Mouse (Mus musculus): ENCODE results near the gene Cyth1.

Gene Cyth1

DNA sequence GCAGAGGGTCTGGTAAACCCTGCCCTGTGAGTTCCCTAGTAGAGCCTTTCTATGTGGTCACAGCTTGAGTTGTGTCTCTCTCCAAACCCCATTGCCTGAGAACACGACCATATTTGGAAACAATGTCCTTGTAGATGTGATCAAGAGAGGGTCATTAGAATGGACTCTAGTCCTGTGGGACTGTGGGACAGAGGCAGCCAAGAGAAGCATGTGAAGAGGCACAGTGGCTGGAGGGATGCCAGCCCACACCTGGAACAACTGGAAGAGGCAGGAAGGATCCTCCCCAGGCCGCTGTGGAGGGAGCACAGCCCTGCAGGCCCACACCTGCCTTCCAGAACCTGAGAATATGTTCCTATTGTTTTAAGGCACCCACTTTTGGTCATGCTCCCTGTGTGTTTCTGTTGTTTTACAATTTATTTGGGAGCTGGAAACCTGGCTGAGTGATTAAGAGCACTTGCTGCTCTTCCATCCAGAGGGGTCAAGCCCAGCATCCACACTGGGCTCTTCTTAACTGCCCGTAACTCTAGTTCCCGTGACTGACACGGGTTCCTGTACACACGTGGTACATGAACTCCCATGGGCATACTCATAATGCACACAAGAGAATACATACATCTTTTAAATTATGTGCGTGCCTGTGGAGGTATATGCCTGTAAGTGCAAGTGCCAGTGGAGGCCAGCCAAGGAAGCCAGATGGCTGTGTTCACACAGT, 5.2 kb upstream of the Cyth1 start:
- DNase-seq: peak in 1 of 2 experiments; percentile 63

DNA sequence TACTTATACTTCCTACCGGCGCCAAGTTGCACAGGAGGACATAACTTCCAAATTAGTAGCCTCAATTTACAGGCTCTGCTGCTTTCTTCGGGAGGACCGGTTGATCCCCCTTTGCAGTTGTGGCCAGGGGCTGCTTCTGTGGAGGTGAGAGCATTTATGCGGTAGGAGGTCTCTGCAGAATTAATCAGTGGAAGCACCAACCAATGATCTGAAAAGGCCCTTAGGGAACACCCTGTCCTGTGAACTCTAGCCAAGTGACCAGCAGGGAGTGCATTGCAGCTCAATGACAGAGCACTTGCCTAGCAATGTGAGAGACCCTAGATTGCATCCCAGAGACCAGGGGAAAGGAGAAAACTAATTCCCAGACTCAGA, 606 bp upstream of the Cyth1 start:
- peak; percentile 49 to 82 for DNase-seq

DNA sequence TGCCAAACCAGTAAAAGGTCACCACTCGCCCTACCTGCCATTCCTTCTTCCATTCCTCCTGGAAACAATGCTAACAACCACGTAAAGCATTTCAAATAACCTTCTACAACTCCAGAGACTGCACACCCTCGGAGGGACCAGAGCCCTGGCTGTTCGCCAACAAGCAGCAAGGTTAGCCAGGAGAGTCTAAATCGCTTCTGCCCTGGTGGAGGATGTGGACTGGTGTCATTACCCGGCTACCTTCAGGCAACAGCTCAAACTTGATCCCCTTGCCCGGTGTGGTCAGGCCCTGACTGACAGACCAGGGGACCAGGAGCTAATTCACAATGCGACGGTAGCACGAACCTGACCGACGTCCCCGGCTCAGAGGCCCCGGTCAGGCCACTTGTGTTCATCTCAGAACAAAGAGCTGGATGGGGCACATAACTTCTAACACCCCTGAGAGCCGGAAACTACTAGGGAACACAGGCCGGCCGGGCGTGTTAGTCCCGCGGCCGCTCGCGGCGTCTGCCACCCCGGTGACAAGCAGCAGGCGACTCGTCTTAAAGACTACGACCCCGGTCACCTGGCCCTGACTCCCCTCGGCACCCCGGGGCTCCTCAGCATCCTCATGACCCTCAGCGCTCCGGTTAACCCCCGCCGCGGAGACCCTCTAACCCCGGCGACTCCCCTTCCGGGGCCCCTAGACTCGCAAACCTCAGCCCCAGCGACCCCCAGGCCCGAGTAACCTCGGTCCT, 865 bp downstream of the Cyth1 start:
- DNase-seq: peak; percentile 85 to 90

DNA sequence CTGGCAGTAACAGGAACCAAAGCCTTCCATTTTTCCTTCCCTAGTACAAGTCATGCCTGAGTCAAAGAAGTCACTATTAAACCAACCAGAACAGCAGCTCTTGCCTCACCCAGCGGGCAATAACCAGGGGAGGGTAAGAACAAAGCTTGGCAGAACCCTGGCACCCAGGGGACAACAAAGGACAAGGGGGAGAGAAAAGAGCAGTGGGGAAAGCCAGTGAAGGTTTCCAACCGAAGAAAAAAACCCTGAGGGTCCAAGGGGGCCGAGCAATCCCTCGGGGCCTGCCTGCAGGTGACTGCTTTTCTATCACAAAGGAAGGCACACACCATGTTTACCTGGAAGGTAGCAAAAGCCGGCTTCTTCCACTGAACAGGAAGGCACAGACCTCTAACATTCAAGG, 1.7 kb downstream of the Cyth1 start:
- peak; percentile 21 to 62 for DNase-seq

DNA sequence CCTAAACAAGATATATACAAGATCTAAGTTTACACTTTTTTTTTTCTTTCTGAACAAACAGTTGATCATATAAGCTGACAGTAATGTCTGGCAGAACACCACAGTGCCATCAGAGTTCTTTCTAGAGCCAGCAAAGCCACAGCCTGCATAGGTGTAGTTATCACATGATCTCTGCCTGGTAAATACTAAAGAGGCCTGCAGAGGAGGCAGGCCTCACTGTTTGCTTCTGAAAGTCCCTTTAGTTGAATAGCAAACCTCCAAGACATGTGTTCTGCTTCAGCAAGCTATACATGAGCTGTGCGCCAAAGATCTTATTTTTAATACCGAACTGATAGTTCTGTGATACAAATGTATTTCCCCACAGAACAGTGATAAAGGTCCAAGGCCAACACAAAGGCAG, 3.3 kb downstream of the Cyth1 start:
- no peak for DNase-seq

DNA sequence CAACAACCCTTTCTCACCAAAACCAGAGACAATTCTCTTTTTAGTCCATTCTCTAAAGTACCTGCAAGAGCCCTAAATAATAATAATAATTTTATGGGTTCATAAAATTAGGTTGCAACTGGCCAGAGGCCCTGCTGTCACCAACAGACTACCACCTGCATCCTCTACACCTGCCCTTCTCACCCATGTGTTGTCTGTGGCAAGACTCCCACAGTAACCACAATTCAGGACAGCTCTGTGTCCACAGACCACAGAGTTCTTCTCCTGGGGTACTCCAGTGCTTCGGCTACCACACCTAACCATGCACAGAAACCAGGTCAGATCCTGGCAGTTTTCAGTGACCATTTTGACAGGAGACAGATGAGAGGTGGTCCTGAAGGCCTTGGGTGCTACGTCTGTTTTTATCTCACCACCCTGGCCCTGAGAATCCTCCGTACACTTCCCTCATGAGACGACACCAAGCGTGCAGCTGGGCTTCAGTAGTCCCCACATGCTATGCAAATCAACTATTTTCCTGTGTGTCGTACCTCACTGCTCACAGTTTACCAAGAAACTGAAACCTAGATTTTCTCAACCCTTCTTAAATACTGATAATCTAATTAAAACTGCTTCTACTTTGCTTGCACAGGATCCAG, 4.6 kb downstream of the Cyth1 start:
- DNase-seq: no peak

DNA sequence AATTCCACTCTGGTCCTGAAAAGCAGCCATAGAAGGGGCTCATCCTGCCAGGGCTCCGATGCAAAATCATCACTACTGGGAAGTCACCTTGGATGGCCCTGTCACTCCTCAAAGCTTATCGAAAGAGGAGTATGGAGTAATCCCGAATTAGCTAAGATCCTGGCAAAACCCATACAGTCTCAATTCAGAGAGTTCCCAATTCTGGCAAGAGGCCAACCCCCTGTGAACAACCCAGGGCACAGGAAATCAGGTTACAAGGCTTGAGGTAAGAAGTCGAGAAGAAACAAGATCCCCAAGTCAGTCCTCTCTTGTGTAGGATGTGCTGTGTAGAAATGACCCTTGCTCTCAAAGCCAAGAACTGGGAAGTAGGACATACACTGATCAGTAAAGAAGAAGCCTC, 5.9 kb downstream of the Cyth1 start:
- peak; percentile 56 for DNase-seq

DNA sequence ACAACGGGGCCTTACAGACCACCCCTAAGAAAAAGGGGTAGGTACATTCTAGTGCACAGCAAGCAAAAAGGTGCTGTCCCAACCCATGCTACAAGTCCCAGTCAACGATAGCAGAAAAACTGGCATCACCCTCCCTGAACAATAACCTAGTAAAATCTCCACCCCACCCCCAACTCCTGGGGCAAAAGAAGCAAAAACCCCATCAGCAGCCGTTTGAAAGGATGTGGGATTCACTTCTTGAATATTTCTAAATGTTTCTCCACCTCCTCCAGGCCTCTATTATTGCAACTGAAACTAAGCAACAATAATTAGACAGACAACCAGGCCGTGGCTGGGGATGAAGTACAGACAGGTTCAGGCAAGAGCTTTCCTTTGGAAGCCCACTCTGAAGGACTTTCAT, 8.0 kb downstream of the Cyth1 start:
- no peak for DNase-seq

DNA sequence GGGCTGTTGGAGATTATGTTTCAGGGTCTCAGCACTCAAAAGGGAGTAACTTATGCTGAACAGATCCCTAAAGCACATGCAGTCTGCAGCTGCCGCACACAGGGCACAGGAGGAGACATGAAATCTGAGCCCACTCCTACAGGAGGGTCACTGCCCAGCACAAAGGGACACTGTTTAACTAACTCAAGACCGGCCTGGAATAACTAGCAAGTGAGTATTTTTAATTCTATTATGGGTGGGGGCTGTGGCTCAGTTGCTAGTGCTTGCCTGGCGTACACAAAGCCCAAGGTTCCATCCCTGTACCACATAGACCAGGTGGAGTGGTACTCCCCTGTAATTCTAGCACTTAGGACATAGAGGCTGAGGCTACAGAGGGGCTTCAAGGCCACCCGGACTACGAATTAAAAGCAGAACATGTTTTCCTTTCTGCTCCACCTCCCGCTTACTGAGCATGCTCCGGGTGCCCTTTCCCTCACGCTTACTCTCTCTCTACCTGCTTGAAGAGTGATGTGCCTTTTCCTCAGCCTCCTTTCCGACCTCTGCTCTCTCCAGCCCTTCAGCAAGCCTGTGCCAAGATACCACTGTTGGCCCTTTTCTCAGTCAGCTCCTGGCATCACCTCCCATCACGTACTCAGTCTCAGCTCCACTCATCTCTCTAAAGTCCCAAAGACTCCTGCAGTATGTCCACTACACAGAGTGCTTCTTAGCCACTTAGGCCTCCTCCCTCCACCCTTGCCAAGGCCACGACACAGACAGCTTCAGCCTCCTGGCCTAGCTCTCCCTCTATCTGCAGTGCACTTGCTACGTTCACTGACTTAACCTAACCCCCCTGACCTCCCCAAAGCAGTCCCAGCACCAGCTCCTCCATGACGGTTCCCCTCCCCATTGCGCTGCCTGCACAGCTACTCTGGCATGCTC, 8.9 kb downstream of the Cyth1 start:
- DNase-seq: peak; percentile 29 to 63

DNA sequence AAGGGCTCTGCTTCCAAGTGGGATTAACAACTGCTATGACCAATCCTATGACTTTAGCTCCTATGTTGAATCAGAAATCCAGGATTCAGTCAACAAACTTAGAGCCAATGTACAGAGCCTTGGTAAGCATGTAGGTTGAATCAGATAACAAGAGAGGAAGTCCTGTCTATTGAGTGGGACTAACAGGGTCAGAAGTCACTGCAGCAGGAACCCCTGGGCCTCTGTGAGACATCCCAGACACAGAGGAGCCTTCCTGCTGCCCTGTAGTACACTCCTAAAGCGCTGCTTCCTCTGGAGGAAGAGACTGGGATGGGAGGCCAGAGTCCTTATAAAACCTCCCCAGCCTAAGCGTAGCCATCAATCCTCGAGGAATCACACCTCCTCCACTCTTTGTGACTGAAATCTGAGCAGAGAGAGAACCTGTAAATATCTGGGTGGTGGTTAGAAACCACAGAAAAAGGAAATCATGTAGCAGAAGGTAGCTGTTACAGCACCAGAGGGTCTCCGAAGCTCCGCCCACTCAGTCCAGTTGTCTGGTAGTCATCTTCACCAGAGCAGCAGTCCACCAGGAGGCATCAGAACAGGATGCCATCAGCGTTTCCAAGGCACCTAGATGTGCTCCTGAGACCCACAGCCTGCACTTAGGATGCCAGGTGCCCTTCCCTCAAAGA, 11.7 kb downstream of the Cyth1 start:
- peak; percentile 28 to 68 for DNase-seq

DNA sequence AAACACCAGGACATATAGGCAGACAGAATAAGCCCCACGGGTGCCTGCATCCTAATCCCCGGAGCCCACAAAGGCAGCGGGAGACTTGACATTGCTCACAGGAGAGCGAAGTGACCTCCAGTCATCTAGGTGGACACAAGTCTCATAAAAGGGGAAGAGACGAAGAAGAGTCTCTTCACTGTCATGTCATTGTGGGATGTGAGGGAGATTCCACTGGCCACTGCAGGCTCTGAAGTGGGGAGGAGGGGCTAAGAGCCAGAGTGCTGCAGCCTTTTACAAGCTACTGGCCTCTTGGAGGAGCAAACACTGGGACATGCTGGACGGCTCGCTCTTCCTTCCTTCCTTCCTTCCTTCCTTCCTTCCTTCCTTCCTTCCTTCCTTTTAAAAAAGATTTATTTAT, 13.5 kb downstream of the Cyth1 start:
- DNase-seq: no peak

DNA sequence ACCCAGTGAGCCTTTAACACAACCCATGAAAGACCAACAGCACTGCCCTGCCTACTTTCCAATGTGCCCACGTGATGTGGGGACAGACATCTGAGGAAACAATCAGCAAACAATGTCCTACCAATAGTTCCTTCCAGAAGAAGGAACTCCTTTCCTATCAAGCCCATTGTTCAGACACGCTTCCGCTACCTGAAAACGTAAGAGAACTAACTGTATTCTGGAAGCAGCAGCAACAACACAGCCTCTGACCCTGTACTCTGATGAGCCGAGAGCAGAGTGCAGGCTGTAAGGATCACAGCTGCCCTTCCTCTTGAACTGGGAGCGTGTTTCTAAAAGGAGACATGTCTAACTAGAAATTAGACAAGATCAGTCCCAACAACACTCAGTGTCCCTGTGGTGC, 13.9 kb downstream of the Cyth1 start:
- peak in 1 of 2 experiments; percentile 73 for DNase-seq

DNA sequence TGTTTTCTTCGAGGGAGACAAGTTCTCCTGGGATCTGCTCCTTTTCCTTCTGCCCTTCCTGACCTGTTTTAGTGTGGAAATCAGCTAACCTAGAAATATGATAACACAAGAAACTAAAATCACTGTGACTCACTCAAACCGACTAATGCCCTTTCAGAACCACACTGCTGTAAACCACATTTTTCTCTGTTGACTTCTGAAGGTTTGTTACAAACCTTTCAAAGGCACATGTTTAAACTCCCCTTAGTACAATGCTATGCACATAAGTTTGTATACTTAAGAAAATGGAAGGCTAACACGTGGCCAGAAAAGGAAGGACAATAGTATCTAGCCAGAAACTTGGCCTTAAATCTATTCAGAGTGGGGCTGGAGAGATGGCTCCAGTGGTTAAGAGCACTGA, 14.5 kb downstream of the Cyth1 start:
- DNase-seq: no peak

DNA sequence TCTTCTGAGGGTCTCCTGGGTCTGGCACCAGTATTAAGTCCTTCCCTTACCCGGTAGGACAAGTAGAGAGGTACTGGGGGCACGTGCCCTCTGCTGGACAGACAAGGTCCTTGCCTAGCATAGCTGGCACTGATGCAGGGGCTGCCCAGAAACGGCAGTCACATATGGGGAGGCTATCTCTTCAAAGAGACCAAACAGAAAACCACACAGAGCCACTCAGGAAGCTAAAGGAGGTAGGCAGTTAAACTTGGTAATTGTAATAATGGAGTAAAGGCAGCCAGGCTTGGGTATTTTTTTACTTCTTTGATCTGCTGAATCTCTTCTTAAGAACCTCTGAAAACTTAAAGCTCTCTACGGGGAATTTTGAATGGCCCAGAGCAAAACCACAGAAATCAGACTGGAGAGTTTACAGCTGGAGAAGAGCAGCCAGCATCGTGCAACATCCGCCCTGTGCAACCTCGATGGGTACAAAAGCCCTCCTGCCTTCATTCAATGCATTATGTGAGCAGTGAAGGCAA, 16.0 kb downstream of the Cyth1 start:
- peak; percentile 52 to 69 for DNase-seq

DNA sequence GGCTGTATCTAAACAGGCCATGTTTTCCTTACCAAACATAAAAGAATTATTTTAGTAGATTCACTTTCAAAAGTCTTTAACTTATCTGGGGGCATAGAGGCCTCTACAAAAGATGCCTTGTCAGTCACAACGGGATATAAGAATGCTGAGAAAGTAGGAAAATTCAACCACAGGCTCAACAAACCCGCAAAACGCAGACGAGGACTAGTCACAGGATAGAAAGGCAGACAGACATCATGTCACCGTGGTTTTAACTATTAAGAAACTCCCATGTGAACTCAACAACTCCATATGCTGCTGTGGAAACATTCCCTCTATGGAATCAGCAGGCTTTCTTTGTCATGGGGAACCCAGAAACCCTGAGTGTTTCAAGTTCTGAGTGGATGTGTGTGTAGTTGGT, 18.5 kb downstream of the Cyth1 start:
- no peak for DNase-seq

DNA sequence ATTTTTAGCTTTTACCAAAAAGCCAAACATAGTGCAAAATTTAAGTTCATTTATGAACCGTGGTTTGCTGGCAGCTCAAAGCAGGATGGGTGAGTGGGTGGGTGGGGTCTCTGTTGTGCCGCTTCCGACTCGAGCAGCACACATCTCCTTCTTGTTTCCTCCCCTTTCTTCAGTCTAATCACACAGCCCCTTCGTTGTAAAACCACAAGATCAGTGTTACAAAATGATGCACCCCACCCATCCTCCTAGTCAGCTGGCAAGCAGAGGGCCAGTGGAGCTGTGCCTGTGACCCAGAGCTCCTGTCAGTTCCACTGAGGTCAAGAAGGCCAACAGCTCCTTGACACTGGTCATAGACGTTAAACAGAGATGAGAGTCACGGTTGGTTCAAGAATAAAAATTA, 20.7 kb downstream of the Cyth1 start:
- DNase-seq: no peak

DNA sequence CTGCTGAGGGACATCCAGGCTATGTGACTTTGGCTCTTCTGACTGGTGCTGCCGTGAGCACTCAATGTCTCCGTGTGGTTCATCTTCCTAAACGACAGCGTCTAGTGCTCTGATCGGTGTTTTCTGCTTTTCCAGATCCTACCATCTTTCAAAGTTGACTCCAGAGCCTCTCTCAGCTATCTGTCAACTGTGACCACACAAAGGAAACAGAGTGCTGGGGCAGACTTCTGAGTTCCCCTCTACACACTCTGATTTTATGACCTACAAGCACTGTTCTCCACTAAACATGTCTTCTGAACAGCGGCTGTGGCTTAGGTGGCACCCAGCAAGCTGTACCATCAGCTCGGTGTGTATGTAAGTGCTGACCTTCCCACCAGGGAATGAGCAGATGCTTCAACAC, 21.5 kb downstream of the Cyth1 start:
- no peak for DNase-seq

DNA sequence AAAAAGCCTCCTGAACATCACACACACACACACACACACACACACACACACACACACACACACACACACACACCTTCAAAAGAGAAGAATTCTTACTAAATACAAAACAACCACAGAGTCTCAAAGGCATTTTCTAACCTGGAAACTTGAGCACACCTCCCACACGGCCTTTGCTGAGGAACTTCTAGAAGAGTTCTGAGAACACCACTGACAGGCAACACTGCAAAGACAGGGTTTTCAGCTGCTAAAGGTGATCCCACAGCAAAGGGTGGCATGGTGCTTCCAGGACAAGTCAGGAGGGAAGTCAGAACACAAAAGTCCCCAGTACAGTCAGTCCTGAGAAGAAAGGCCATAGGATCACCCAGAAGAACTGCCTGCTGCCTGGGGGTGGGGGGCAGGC, 22.5 kb downstream of the Cyth1 start:
- DNase-seq: no peak

DNA sequence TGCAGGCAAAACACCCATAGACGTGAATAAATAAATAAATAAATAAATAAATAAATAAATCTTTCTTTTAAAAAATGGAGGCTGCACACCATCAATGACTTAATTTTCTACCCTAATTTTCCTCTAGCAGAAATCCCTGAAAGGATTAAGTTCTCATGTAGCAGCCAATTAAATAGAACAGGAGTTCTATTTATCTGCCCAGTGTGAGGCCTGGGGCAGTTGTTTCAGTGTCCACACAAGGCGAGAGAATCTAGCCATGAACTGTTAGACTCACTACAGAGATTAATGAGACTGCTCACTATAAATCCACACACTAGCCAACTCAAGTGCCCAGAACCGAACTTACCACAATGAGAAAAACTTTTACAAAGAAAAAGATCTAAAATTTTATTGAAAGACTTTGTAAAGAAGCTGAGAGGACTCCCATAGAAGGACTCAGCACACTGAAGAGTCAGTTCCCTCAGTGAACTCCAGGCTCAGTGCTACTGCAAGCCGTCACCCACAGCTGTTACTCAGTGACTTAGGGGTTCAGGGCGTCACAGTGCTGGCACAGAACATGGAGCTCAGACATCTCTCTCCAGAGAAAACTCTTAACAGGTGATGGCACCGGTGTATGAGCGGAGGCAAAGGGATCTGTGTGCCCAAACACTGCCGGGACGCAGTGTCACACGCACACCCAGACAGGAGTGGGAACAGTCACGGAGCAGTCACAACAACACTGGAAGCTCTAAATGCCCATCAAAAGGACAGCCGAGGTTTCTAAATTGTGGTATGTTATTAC, 23.1 kb downstream of the Cyth1 start:
- DNase-seq: no peak

DNA sequence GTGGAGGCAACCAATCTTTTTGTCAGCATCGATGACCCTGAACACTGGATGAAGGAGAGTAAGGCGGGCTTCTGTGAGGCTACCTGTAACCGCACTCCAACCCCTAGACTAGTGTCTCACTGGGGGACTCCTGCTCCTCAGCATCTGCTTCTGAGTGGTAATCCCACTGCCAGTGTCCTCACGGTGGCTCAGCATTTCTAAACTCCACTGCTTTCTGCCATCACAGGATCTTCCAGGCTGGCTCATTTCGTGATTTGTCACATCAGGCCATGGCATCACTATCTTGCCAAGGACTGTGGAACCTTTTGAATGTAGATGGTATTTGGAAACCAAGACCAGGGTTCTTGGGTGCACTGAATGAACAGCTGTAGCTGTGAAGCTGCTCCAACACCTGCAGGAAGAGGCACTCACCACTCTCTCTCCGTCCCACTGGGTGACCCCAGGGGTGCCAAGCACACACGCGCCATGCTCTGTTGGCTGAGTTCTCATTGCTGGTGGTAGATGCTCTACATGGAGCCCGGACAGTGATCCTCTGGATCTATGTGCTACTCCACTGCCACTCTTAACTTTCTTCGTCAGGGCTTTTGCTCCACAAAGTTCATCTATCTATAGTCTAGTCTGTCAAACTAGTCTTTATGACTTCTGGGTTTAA, 24.9 kb downstream of the Cyth1 start:
- DNase-seq: no peak

DNA sequence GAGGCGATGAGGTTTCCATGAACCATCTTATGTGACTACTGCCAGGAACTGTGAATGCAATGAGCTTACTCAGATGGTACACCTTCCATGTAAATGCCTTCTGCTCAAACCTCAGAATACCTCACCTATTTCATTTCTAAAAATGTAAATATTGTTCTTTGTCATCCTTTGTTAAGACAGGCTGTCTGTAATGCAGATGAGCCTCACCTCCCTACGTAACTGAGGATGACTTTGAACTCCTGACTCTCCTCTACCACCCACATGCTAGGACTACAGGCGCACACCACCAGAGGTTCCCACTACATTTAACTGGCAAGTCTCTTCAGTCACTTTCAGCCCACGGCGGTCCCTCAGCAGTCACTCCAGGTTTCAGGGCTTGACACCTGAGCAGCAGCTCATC, 25.5 kb downstream of the Cyth1 start:
- DNase-seq: no peak
